Mouse (Mus musculus) CH12.LX (cell line): ENCODE measurements around the gene Gli3. TPM values are rescaled to one million over a fixed set of nuclear protein-coding genes. Genes with fewer than 3 reads are reported as not detected.

Source experiments
- DNase-seq: peaks from one replicate; pipeline ENCODE4 v3.0.0-alpha.2; 2013; ENCODE audit errors: extremely low read depth
- H3K27ac ChIP-seq: 2 replicates; pipeline ENCODE4 v1.5.1; 2012; ENCODE audit warnings: low read depth, mild to moderate bottlenecking, control low read depth, moderate library complexity; ENCODE audit not compliant: insufficient read depth
- H3K27me3 ChIP-seq: replicated peaks from 2 replicates; pipeline ENCODE3; 2012; ENCODE audit warnings: inconsistent platforms
- H3K36me3 ChIP-seq, 2 experiments: replicated peaks in 1 of 2; 2 replicates each; pipeline versions ENCODE3 to v1.6.1; 2012; ENCODE audit warnings: inconsistent platforms in 1 of 2, low read length in 1 of 2, mild to moderate bottlenecking in 1 of 2, mixed read lengths in 1 of 2, moderate library complexity in 1 of 2; ENCODE audit not compliant: control insufficient read depth in 1 of 2, insufficient read depth in 1 of 2
- H3K4me1 ChIP-seq, 2 experiments: 2 replicates each; pipeline ENCODE4 v1.6.1; 2012; ENCODE audit warnings: inconsistent platforms in 1 of 2, moderate library complexity in 1 of 2; ENCODE audit not compliant: insufficient read depth in 2 of 2, control insufficient read depth in 1 of 2
- H3K4me2 ChIP-seq: 2 replicates; pipeline ENCODE4 v1.6.1; 2012; ENCODE audit warnings: low read depth, mild to moderate bottlenecking, control low read depth; ENCODE audit not compliant: poor library complexity, insufficient read depth, severe bottlenecking
- H3K4me3 ChIP-seq, 3 experiments: fragments of 150-350 bp in 1 of 3; sonication (generic) in 1 of 3; replicated peaks in 1 of 3; 2 replicates each; pipeline versions ENCODE3 to v1.5.1; 2011 to 2012; ENCODE audit warnings: low read depth in 2 of 3, low read length in 2 of 3, mild to moderate bottlenecking in 2 of 3, moderate library complexity in 2 of 3, control low read depth in 1 of 3, improper control_type of control experiment in 1 of 3, inconsistent platforms in 1 of 3, mixed read lengths in 1 of 3; ENCODE audit not compliant: poor library complexity in 1 of 3
- H3K79me2 ChIP-seq: replicated peaks from 2 replicates; pipeline ENCODE4 v1.6.1; 2012; ENCODE audit warnings: mild to moderate bottlenecking, moderate library complexity; ENCODE audit not compliant: control insufficient read depth, poor library complexity, insufficient read depth, severe bottlenecking; ENCODE audit errors: extremely low read depth
- H3K9ac ChIP-seq: 2 replicates; pipeline ENCODE4 v1.6.1; 2012; ENCODE audit warnings: low read depth, mild to moderate bottlenecking, control low read depth, moderate library complexity; ENCODE audit not compliant: insufficient read depth
- H3K9me3 ChIP-seq: replicated peaks from 2 replicates; pipeline ENCODE3; 2012; ENCODE audit warnings: low read length, inconsistent platforms, mixed read lengths
- BHLHE40 ChIP-seq: IDR thresholded peaks from 2 replicates; pipeline ENCODE4 v1.6.1; 2011; ENCODE audit warnings: mild to moderate bottlenecking, low read depth, low read length, improper control_type of control experiment
- CHD1 ChIP-seq: IDR thresholded peaks from 2 replicates; pipeline ENCODE4 v1.6.1; 2012; ENCODE audit warnings: low read depth, low read length, improper control_type of control experiment, inconsistent platforms
- CHD2 ChIP-seq: IDR thresholded peaks from 2 replicates; pipeline ENCODE4 v1.6.1; 2011; ENCODE audit warnings: low read length, improper control_type of control experiment
- CTCF ChIP-seq, 2 experiments: IDR thresholded peaks in 1 of 2; conservative IDR thresholded peaks in 1 of 2; 2 replicates each; pipeline ENCODE4 v1.5.1; 2011 to 2012; ENCODE audit warnings: low read depth in 2 of 2, low read length in 2 of 2, improper control_type of control experiment in 1 of 2, inconsistent platforms in 1 of 2, mild to moderate bottlenecking in 1 of 2, moderate library complexity in 1 of 2
- ELF1 ChIP-seq: IDR thresholded peaks from 2 replicates; pipeline ENCODE4 v1.6.1; 2014; ENCODE audit warnings: low read depth, mild to moderate bottlenecking, inconsistent platforms, low read length, improper control_type of control experiment
- GABPA ChIP-seq: IDR thresholded peaks from 2 replicates; pipeline ENCODE4 v1.6.1; 2012; ENCODE audit warnings: low read depth, low read length, improper control_type of control experiment, inconsistent platforms; ENCODE audit not compliant: insufficient replicate concordance
- IRF4 ChIP-seq: IDR thresholded peaks from 2 replicates; pipeline ENCODE4 v1.6.1; 2014; ENCODE audit warnings: low read depth, mild to moderate bottlenecking, inconsistent platforms, low read length, improper control_type of control experiment
- JUN ChIP-seq: IDR thresholded peaks from 2 replicates; pipeline ENCODE4 v1.6.1; 2011; ENCODE audit warnings: low read depth, mild to moderate bottlenecking, low read length, improper control_type of control experiment, moderate library complexity; ENCODE audit not compliant: insufficient read depth
- JUND ChIP-seq: conservative IDR thresholded peaks from 2 replicates; pipeline ENCODE4 v1.6.1; 2011; ENCODE audit warnings: low read depth, low read length, improper control_type of control experiment
- KAT2A ChIP-seq: IDR thresholded peaks from 2 replicates; pipeline ENCODE4 v1.6.1; 2012; ENCODE audit warnings: low read length, improper control_type of control experiment, inconsistent platforms; ENCODE audit not compliant: insufficient replicate concordance
- MAFK ChIP-seq: IDR thresholded peaks from 2 replicates; pipeline ENCODE4 v1.6.1; 2011; ENCODE audit warnings: low read length, improper control_type of control experiment; ENCODE audit not compliant: insufficient replicate concordance
- MAX ChIP-seq: IDR thresholded peaks from 2 replicates; pipeline ENCODE4 v1.6.1; 2011; ENCODE audit warnings: low read length, improper control_type of control experiment
- MAZ ChIP-seq: IDR thresholded peaks from 2 replicates; pipeline ENCODE4 v1.6.1; 2012; ENCODE audit warnings: low read depth, mild to moderate bottlenecking, inconsistent platforms, low read length, improper control_type of control experiment, moderate library complexity
- MEF2A ChIP-seq: IDR thresholded peaks from 2 replicates; pipeline ENCODE4 v1.6.1; 2014; ENCODE audit warnings: low read depth, mild to moderate bottlenecking, inconsistent platforms, low read length, improper control_type of control experiment, borderline replicate concordance
- NELFE ChIP-seq: IDR thresholded peaks from 2 replicates; pipeline ENCODE4 v1.6.1; 2011; ENCODE audit warnings: low read depth, low read length, improper control_type of control experiment
- NRF1 ChIP-seq: IDR thresholded peaks from 2 replicates; pipeline ENCODE4 v1.6.1; 2014; ENCODE audit warnings: low read depth, mild to moderate bottlenecking, inconsistent platforms, low read length, improper control_type of control experiment, moderate library complexity
- PAX5 ChIP-seq: IDR thresholded peaks from 2 replicates; pipeline ENCODE4 v1.6.1; 2012; ENCODE audit warnings: low read length, inconsistent platforms, mixed read lengths
- POLR2AphosphoS2 ChIP-seq: IDR thresholded peaks from 2 replicates; pipeline ENCODE4 v1.6.1; 2011; ENCODE audit warnings: low read depth, low read length, improper control_type of control experiment
- RAD21 ChIP-seq: IDR thresholded peaks from 2 replicates; pipeline ENCODE4 v1.6.1; 2011; ENCODE audit warnings: low read depth, mild to moderate bottlenecking, low read length, improper control_type of control experiment, moderate library complexity
- RCOR1 ChIP-seq: conservative IDR thresholded peaks from 2 replicates; pipeline ENCODE4 v1.6.1; 2012; ENCODE audit warnings: low read depth, mild to moderate bottlenecking, inconsistent platforms, low read length, improper control_type of control experiment
- SMC3 ChIP-seq: IDR thresholded peaks from 2 replicates; pipeline ENCODE4 v1.6.1; 2011; ENCODE audit warnings: low read depth, low read length, improper control_type of control experiment
- TBP ChIP-seq: conservative IDR thresholded peaks from 2 replicates; pipeline ENCODE4 v1.6.1; 2011; ENCODE audit warnings: low read depth, low read length, improper control_type of control experiment
- TCF12 ChIP-seq: IDR thresholded peaks from 2 replicates; pipeline ENCODE4 v1.6.1; 2014; ENCODE audit warnings: low read depth, mild to moderate bottlenecking, inconsistent platforms, low read length, improper control_type of control experiment
- UBTF ChIP-seq: IDR thresholded peaks from 2 replicates; pipeline ENCODE4 v1.6.1; 2012; ENCODE audit warnings: low read depth, mild to moderate bottlenecking, inconsistent platforms, low read length, improper control_type of control experiment, moderate library complexity
- ZC3H11A ChIP-seq: IDR thresholded peaks from 2 replicates; pipeline ENCODE4 v1.6.1; 2012; ENCODE audit warnings: low read depth, mild to moderate bottlenecking, inconsistent platforms, low read length, improper control_type of control experiment
- ZKSCAN1 ChIP-seq: IDR thresholded peaks from 2 replicates; pipeline ENCODE4 v1.6.1; 2012; ENCODE audit warnings: low read depth, inconsistent platforms, low read length, improper control_type of control experiment, borderline replicate concordance
- ZMIZ1 ChIP-seq: IDR thresholded peaks from 2 replicates; pipeline ENCODE4 v1.6.1; 2012; ENCODE audit warnings: low read depth, mild to moderate bottlenecking, inconsistent platforms, low read length, improper control_type of control experiment
- dilution Hi-C: fragments of 300-500 bp; cut with MboI; formaldehyde crosslinking; loops from 2 replicates; pipeline ENCODE4 v1.14.3; 2020; ENCODE audit warnings: low sequenced_read_pairs; ENCODE audit not compliant: extremely low pct_unique_long_range_greater_than_20kb, extremely low pct_ligation_motif_present
- in situ Hi-C: fragments of 300-500 bp; cut with MboI; formaldehyde crosslinking; loops from 3 replicates; pipeline ENCODE4 v1.14.3; 2019; ENCODE audit warnings: low sequenced_read_pairs, low pct_ligation_motif_present, low pct_unique_long_range_greater_than_20kb, mixed read lengths
- polyA plus RNA-seq: library from polyadenylated mRNA; unstranded; fragments of >175 nt; gene quantifications from 2 replicates; pipeline ENCODE4 v1.2.1, GENCODE M21; 2012; ENCODE audit warnings: low read depth; ENCODE audit not compliant: insufficient read length
- total RNA-seq, 2 experiments: library from RNA; depleted of rRNA; stranded (reverse); fragments of 300-350 nt in 1 of 2; fragments of >200 nt in 1 of 2; gene quantifications; 2 replicates each; pipeline ENCODE4 v1.2.3; 2012 to 2014

Gli3 gene
- total and polyA plus RNA-seq, 3 experiments, result not detected

DNA sequence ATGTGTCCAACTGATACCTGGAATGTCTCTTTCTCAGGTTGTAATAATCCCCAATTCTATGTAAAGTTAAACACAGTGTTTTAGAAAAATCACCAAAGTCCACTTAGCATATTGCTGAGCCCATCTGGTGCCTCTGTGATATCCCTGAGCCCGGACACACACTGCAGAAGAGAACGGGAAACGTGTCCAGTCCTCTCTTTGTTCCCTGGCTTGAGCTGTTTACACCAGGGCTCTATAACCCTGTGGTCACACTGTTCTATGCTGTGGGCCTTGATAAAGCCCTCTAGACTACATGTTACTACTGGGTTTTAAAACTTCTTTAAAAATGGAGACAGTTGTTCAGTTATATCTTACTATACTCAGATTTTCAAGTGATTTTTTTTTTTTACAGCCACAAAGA is 154.4 kb downstream of the Gli3 start:
- Histone ChIP-seq H3K27ac (no peak overlapping the region), H3K4me2 (no peak overlapping the region), H3K9ac (no peak overlapping the region), H3K9me3 (no peaks in the 10 kb centered on the region)
- dilution Hi-C loops, result no loop called here
- DNase-seq, result no peak
- TF ChIP-seq IRF4 (no peak), MAFK (no peak), NELFE (no peak), JUN (no peak), PAX5 (no peak), CTCF (conservative IDR thresholded peaks at IDR 0.05 in 1 of 2, IDR thresholded peaks at IDR 0.05 in 1 of 2; ENCODE audit: low read depth in 2 of 2, low read length in 2 of 2) (no peak), MAZ (no peak), TBP (no peak), SMC3 (no peak), RAD21 (no peak), CHD1 (no peak), MAX (no peak), TCF12 (no peak), RCOR1 (no peak), BHLHE40 (no peak), ELF1 (no peak), ZC3H11A (no peak)
- TF ChIP-seq, all 38 proteins: peak for 0
- H3K4me1 ChIP-seq, result no peaks in the 10 kb centered on the region
- no peaks in the 10 kb centered on the region for H3K79me2 ChIP-seq
- H3K36me3 ChIP-seq, result no peaks in the 10 kb centered on the region
- in situ Hi-C loops, result no loop called here
- no peak overlapping the region for H3K4me3 ChIP-seq
- no peaks in the 10 kb centered on the region for H3K27me3 ChIP-seq

DNA sequence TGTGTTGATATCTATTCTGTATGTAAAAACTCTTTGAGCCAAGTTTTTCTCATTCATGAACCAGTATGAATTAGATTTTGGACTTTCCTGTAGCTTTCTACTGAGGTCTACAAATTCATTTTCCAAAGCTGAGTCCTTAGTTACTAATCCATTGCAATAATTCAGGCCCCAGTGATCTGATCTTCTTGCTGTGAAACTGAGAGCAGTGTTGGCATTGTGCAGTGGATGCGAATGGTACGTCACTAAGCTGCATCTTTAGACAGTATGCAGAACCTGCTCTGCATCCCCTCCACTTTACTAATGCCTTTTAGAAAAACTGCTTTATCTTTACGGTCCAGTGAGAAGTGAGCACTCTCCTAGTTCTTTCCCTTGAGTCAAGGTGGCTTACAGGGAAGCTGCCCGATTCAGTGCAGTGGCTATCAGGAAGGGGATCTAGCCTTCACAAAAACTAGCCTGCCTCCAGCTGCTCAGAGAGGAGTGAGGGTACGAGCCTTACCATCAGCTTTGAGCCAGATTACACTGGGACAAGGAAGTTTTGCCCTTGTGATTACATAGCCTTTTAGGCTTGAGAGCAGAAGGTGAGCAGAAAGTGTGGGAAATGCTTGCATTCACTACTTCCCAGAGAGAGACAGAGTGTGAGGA is 155.1 kb downstream of the Gli3 start:
- dilution Hi-C loops, result no loop called here
- Histone ChIP-seq H3K4me1 (no peaks in the 10 kb centered on the region), H3K4me2 (no peak overlapping the region), H3K36me3 (no peaks in the 10 kb centered on the region), H3K27me3 (no peaks in the 10 kb centered on the region), H3K4me3 (no peak overlapping the region), H3K27ac (no peak overlapping the region), H3K79me2 (no peaks in the 10 kb centered on the region), H3K9ac (no peak overlapping the region), H3K9me3 (no peaks in the 10 kb centered on the region)
- no peak for TF ChIP-seq NELFE
- no peak for TF ChIP-seq ZKSCAN1
- no peak for TF ChIP-seq TBP
- no peak for TF ChIP-seq UBTF
- no peak for TF ChIP-seq POLR2AphosphoS2
- TF ChIP-seq JUND, result no peak
- no peak for TF ChIP-seq NRF1
- TF ChIP-seq CHD2, result no peak
- TF ChIP-seq GABPA, result no peak
- no peak for TF ChIP-seq PAX5
- no peak for TF ChIP-seq MAZ
- no peak for TF ChIP-seq MEF2A
- TF ChIP-seq ZMIZ1, result no peak
- no peak for TF ChIP-seq KAT2A
- no peak for DNase-seq
- in situ Hi-C loops, result no loop called here
